Mouse (Mus musculus) spleen, postnatal 4 days (tissue): ENCODE results near the gene Gm20721.
"Not testable (repeated sequence)": the region's sequence is repeated elsewhere in the genome, so short reads cannot be mapped to it uniquely, and the experiment has no call there.

Experiments used
- DNase-seq, 2 experiments: peaks; one replicate each; pipeline ENCODE4 v3.0.0; 2022; ENCODE audit warnings: low spot score in 2 of 2

The Gm20721 gene

DNA sequence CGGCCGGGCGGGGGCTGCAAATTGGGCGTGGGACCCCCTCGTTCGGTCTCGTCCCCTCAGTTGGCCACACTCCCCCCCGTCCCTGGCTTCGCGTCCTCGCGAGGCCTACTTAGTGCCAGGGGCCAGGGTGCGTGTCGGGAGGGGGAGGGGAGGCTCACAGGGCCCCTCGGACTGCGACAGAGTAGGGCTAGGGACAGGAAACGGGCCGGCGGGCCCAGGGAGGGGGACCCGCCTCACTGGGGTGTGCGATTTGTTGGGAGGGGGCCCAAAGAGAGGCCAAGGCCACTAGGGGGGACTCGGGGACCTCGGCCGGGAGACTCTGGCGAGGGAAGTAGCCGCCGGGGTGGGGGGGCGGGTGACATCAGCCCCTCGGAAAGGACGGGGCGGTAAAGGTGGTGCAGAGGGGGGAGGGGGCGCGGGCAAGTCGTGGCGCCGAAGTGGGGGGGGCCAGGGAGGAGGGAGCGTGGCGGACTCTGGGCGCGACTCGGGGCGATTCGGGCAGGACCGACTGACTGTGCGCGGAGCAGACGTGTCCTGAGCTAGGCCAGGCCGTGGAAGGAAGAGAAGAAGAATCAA lies 15.8 kb downstream of the Gm20721 start:
- peak; percentile 70 to 87 for DNase-seq

DNA sequence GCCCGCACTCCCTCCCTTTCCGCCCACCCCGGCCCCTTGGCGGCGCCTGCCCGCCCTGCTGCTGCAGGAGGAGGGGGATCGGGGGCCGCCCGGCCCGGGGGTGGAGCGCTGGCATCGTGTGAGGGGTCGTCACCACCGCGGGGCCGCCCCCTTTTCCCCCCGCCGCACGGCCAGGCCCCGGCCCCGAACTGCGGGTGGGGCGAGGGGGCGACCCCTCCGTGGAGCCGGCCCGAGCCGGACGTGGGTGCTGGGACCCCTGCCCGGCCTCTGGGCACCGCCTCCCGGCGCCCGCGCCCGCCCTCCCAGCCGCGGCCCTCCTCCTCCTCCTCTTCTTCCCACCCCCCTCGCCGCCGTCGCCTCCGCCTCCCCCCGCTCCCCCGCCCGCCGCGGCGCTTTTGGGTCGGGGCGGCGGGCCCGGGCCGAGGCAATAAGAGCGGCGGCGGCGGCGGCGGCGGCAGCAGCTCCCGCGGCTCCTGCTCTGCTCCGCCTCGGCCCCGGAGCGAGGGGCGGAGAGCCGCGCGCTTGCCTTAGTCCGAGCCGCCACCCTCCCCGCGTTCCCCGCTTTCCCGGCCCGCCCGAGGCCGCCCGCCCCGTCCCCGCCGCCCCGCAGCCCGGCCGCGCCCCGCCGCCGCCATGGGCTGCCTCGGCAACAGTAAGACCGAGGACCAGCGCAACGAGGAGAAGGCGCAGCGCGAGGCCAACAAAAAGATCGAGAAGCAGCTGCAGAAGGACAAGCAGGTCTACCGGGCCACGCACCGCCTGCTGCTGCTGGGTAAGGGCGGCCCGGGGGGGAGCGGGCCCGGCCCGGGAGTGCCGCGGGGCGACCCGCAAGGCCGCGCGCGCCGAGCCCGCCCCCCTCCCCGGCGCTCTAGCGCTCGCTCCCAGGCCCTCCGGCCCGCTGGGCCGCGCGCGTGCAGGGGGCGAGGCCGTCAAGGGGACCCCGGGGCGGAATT lies 16.6 kb downstream of the Gm20721 start:
- DNase-seq = peak; percentile 71 to 89

GRCm38 (mm10) chr2:174328926-174329662 lies 17.4 kb downstream of the Gm20721 start:
- DNase-seq = peak; percentile 53 to 80

GRCm38 (mm10) chr2:174328358-174328905 lies 18.1 kb downstream of the Gm20721 start:
- DNase-seq = peak; percentile 36 to 78

DNA sequence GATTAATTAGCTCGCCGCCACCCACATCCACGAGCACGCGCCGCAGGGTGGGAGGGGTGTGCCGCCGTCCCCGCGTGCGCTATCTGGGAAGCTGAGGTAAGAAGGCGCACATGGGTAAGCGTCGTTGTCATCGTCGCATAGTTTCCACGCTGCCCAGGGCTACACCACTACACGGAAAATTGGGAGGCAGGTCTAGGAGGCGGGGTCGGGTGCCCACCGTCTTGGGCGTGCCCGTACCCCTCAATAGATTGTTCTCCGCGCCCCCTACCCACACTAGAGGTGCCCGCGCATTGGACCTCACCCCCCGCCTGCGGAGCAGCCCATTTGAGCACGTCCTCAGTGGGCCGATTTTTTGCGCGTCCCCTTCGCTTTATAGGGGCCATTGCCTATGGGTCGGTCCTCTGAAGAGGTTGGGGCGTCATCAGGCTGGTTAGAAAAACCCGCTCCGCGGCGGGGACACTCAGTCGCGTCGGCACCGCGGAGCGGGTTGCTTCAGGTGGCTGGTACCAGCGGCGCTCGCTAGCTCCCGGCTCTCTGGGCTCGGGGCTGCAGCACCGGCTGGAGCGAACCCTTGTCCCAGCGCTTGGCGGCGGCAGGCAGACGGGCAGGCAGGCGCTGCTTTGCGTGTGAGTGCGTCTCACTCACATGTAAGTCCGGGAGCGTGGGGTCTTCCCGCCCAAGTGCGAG lies 19.1 kb downstream of the Gm20721 start:
- DNase-seq = peak; percentile 75 to 86

GRCm38 (mm10) chr2:174326481-174326880 lies 20.0 kb downstream of the Gm20721 start:
- no peak for DNase-seq

DNA sequence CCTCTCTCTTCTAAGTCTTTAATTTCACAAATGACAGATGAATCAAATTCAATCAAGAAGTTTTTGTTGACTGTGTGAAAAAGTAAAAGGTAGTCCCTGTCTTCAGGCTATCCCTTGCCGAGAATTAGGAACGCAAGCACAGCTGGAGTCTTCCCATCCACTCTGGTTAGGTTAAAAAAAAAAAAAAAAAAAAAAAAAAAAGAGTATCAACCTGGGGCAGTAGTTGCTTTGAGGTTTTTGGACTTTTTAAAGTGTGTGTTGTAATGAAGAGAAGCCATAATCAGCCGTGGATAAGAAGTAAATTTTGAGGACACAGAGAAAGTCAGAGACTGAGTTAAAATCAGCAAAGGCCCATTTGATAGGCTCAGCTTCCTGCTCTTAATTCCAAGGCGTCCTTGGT lies 20.5 kb downstream of the Gm20721 start:
- no peak for DNase-seq

- DNase-seq = no peak
Observed at GRCm38 (mm10) chr2:174316661-174317060, 29.9 kb downstream of the Gm20721 start.

GRCm38 (mm10) chr2:174315445-174315844 lies 31.1 kb downstream of the Gm20721 start:
- DNase-seq = not testable (repeated sequence)

DNA sequence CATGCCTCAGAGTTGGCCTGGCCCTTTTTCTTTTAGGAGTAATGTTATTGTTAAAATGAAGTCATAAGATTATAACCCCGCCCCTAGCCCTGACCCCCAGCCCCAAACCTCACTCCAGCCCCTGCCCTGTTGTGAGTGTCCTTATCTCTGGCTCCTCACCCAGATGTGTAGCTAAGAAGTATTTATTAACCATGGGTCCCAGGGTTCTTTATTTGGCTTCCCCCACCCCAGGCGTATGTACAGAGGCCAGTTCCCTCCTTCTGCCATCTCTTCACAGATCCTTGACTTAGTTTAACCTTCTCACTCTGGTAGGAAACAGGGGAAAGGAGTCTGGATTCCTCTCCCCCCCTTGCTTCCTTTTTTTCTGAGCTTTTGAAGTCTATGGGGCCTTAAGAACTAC lies 33.9 kb downstream of the Gm20721 start:
- no peak for DNase-seq

- DNase-seq = peak; percentile 73 to 85
Observed at GRCm38 (mm10) chr2:174312118-174312647, 34.3 kb downstream of the Gm20721 start.

GRCm38 (mm10) chr2:174311613-174312012 lies 34.9 kb downstream of the Gm20721 start:
- DNase-seq = no peak

GRCm38 (mm10) chr2:174310913-174311514 lies 35.5 kb downstream of the Gm20721 start:
- DNase-seq = no peak

DNA sequence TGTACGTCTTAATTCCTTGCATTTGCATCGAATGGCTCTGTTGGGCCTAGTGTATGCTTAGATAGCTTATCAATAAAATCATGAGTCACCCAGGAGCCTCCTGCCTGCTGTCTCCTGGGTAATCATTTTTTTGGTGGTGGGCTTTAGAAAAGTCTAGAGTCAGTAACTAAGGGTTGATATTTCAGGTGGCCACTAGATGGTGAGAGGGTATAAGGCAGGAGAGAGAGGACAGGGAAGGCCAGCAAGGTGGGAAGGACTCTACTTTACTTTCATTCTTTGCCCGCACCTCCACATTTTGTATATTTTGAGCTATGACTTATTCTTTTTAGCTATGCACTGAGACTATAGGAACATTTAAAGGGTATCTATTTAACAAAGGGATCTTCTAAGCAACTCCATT lies 38.6 kb downstream of the Gm20721 start:
- no peak for DNase-seq

GRCm38 (mm10) chr2:174305646-174306045 lies 40.9 kb downstream of the Gm20721 start:
- no peak for DNase-seq

DNA sequence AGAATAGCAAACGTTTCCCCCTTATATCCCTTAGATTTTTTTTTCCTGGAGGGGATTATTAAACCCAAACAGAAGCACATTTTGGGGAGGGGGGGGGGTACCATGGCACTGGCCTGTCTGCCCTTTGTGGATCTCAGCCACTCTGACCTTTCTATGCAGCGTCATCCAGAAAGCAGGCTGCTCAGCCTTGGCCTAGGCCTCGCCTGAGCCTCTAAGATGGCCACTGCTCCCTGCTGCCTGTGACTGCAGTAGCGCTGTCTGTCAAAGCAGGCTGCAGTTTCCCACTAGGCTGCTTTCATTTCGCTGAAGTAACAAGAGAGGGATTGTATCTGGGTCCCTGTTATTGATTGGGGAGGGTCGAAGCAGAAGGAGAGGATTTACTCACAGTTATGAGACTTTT lies 44.0 kb downstream of the Gm20721 start:
- no peak for DNase-seq

DNA sequence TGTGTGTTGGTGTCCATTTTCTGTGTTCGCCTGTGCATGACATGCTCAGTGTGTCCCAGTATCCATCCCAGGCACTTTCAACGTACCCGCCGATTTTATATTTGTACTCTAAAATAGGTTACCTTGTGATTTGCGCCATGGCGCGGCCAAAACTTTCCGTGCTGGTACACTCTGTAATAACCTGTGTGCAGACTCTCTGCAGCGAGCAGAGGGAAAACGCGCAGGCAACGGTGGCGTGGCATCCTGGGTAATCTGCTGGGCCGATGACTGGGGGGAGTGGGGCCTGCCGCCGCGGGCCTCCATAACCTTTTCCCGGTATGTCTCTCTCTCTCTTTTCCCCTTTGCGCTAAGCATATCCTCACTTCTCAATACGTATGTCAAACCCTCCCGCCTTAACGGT lies 45.8 kb downstream of the Gm20721 start:
- DNase-seq = no peak

DNA sequence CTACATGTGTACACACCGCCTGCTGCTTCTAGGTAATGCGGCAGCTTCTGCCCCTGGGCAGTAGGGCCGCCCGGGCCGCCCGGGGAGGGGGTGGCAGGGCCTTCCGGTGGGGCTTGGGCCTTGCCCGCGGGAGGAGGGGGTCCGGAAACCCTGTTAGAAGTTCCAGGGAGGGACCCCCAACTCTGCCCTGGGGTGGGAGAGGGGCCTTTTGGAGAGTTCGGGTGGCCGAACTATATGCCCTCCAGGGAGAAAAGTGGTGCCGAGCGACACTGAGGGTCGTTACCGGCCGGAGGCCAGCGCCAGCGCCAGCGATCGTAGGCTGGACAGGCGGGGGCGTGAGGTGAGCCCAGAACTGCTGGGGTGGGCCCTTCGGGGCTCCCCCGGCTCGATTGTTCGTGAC lies 46.3 kb downstream of the Gm20721 start:
- DNase-seq = no peak

GRCm38 (mm10) chr2:174299771-174300160 lies 46.7 kb downstream of the Gm20721 start:
- DNase-seq = no peak

DNA sequence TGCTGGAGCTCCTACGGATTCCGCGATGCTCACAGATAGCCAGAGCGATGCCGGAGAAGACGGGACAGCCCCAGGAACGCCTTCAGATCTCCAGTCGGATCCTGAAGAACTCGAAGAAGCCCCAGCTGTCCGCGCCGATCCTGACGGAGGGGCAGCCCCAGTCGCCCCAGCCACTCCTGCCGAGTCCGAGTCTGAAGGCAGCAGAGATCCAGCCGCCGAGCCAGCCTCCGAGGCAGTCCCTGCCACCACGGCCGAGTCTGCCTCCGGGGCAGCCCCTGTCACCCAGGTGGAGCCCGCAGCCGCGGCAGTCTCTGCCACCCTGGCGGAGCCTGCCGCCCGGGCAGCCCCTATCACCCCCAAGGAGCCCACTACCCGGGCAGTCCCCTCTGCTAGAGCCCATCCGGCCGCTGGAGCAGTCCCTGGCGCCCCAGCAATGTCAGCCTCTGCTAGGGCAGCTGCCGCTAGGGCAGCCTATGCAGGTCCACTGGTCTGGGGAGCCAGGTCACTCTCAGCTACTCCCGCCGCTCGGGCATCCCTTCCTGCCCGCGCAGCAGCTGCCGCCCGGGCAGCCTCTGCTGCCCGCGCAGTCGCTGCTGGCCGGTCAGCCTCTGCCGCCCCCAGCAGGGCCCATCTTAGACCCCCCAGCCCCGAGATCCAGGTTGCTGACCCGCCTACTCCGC lies 47.3 kb downstream of the Gm20721 start:
- DNase-seq = peak in 1 of 2 experiments; percentile 67
